Mouse (Mus musculus) ES-Bruce4 (cell line): ENCODE measurements around the gene Dao. TPM values are rescaled to one million over a fixed set of nuclear protein-coding genes. Genes with fewer than 3 reads are reported as not detected.

Source experiments
- H3K27ac ChIP-seq: 2 replicates; pipeline ENCODE4 v1.5.1; 2012; ENCODE audit warnings: low read length, inconsistent platforms; ENCODE audit not compliant: insufficient read depth
- H3K27me3 ChIP-seq: 2 replicates; pipeline ENCODE4 v1.6.1; 2012; ENCODE audit warnings: mild to moderate bottlenecking, low read length, inconsistent platforms; ENCODE audit not compliant: control insufficient read depth, poor library complexity, insufficient read depth, severe bottlenecking
- H3K36me3 ChIP-seq: 2 replicates; pipeline ENCODE4 v1.6.1; 2012; ENCODE audit warnings: inconsistent platforms, mild to moderate bottlenecking, low read length, moderate library complexity; ENCODE audit not compliant: control insufficient read depth, poor library complexity, insufficient read depth, severe bottlenecking
- H3K4me1 ChIP-seq: one replicate; pipeline ENCODE4 v1.8.1; 2011; ENCODE audit warnings: low read length; ENCODE audit not compliant: control insufficient read depth, insufficient read depth
- H3K4me3 ChIP-seq: 2 replicates; pipeline ENCODE4 v1.5.1; 2011; ENCODE audit warnings: low read depth, mild to moderate bottlenecking, low read length
- H3K9ac ChIP-seq: 2 replicates; pipeline ENCODE4 v1.6.1; 2012; ENCODE audit warnings: low read depth, mild to moderate bottlenecking, inconsistent platforms; ENCODE audit not compliant: poor library complexity, severe bottlenecking
- H3K9me3 ChIP-seq: replicated peaks from 2 replicates; pipeline ENCODE4 v1.6.1; 2012; ENCODE audit warnings: mild to moderate bottlenecking, low read length, inconsistent platforms; ENCODE audit not compliant: control insufficient read depth, poor library complexity, insufficient read depth, severe bottlenecking
- CTCF ChIP-seq: IDR thresholded peaks from one replicate; pipeline ENCODE4 v1.8.1; 2011; ENCODE audit warnings: low read depth, low read length
- EP300 ChIP-seq: IDR thresholded peaks from 2 replicates; pipeline ENCODE4 v1.6.1; 2011; ENCODE audit warnings: low read depth, low read length; ENCODE audit not compliant: insufficient read depth
- POLR2A ChIP-seq: IDR thresholded peaks from one replicate; pipeline ENCODE4 v1.8.1; 2011; ENCODE audit warnings: low read length; ENCODE audit not compliant: insufficient read depth
- polyA plus RNA-seq: library from polyadenylated mRNA; stranded (reverse); fragments of >200 nt; gene quantifications from 2 replicates; pipeline ENCODE4 v1.2.4, GENCODE M21; 2011; ENCODE audit warnings: low read depth; ENCODE audit not compliant: missing spikeins, insufficient read depth, insufficient read length

The Dao gene
- polyA plus RNA-seq, 1 experiment: not detected

DNA sequence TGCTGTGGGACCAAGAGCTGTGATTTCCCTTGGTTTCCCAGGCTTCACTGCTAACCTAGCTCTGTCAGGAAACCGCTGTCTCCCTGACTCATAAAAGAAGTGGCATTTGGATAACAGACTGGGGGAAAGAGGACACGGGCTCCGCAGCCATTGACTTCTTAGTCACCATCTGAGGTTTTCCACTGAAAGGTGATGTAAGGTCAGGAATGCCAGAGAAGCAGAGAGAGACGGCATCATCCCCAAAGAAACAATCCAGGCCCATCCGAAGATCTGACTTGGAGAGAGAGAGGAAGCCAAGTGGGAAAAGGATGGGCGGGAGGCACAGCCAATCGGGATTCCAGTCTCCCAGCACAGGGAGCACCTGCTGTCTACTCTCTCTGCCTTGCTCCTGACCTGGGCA lies 12.4 kb upstream of the Dao start:
- no peaks in the 10 kb centered on the region for H3K27me3 ChIP-seq
- H3K27ac ChIP-seq: no peak overlapping the region
- no peak for TF ChIP-seq CTCF
- no peak for TF ChIP-seq POLR2A
- no peak for TF ChIP-seq EP300
- H3K36me3 ChIP-seq: no peaks in the 10 kb centered on the region
- peaks cover 9% of the 10 kb centered on the region for H3K4me1 ChIP-seq
- no peaks in the 10 kb centered on the region for H3K9me3 ChIP-seq
- H3K4me3 ChIP-seq: no peak overlapping the region
- no peak overlapping the region for H3K9ac ChIP-seq

DNA sequence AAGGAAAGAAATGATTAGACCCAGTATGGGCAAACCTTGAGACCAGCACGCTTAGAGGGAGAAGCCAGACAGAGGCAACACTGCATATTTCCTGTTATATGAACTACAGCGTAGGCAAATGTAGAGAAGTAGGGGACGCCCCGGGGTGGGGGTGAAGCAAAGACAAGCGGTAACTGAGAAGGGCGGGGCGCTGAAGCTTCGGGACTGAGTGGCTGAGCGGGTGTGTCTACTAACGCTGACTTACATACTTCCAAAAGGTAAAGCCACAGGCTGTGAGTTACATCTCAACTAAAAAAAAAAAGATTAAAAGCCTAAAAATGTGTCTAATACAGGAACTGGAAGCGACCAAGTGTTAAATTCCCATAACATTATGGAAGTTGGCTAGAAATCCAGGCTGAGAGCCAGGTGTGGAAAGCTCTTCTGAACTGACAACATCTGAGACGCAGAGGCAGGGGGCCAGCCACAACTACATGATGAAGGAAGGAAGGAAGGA lies 11.1 kb upstream of the Dao start:
- peak overlapping the region; percentile 22; the same call in 1 of the 2 replicates for H3K27ac ChIP-seq
- H3K4me3 ChIP-seq: peak overlapping the region; percentile 72
- H3K36me3 ChIP-seq: no peaks in the 10 kb centered on the region
- TF ChIP-seq CTCF (no peak), EP300 (no peak), POLR2A (no peak)
- peaks cover 4% of the 10 kb centered on the region for H3K4me1 ChIP-seq
- no peaks in the 10 kb centered on the region for H3K27me3 ChIP-seq
- H3K9ac ChIP-seq: peak overlapping the region; percentile 81
- no peaks in the 10 kb centered on the region for H3K9me3 ChIP-seq

DNA sequence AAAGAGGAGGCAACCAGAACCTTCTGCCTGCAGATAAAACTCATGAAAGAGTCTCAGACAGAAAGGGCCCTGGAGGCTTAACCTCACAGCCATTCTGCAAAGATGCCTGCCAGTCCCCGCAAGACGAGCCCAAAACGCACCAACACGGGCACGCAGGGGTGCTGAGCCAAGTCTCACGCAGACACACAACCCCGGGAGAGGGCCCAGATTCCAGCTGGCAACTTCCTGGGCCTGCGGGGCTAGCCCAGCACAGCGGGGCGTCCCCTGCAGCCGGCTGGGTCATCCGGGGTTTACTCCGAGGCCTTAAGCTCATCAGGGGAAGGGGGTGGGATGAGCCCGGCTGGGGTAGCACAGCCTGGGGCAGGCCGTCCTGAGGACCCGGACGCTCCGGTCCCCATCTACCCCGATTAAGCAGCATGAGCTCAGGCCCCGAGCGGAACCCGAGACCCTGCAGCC lies 10.4 kb upstream of the Dao start:
- H3K4me1 ChIP-seq: peaks cover 4% of the 10 kb centered on the region

DNA sequence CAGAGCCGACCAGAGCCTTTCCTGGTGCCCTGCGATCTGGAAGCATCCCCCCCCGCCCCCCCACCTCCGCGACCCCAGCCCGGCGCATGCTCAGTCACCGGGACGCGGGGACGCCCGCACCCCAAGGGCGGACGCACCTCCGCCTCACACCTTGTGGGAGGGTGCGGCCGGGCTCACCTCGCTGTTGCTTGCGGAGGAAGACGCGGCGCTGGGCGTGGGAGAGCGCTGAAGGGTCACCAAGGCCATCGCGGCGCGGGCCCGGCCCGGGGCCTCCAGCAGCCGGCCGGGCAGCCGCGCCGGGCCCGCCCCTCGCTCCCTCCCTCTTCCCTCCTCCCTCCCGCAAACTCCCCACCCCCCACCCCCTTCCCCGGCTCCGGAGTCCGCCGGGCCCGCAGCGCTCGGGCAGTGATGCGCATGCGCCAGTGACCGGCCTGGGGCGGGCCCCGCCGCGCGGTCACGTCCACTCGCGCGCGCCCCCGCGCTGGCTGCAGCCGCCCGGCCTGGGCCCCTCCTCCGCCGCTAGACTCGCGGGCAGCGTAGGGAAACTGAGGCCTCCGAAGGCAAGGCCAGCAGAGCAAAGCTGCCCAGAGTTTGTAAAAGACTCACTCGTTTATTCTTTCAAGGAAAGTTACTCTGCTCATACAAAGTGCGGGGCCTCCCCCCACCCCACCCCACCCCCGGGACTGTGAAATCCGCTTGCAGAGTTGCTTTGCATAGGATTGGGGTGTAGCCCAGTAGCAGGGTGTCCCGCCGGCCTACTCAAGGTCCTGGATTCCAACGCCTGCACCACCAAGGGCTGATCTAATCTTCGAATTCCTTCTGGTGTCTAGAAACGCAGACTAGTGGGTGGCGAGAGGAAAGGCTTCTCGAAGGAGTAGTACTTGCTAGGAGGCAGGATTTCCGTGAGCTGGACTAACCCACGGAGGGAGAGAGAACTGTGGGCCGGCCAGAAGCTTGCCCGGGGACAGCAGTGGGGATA lies 9.7 kb upstream of the Dao start, which contains the start of gene Ssh1:
Ssh1 (minus strand) TSS at position 408 of the 979 bp plus-strand sequence.
- TF ChIP-seq EP300 (no peak), CTCF (no peak), POLR2A (no peak)
- peak within 1 kb of the TSS; percentile 81 for H3K9ac ChIP-seq
- peak within 1 kb of the TSS; percentile 22; the same call in 1 of the 2 replicates for H3K27ac ChIP-seq
- H3K27me3 ChIP-seq: no peaks in the 10 kb centered on the region
- peak within 1 kb of the TSS; percentile 72 for H3K4me3 ChIP-seq
- H3K36me3 ChIP-seq: no peaks in the 10 kb centered on the region
- peaks cover 4% of the 10 kb centered on the region for H3K4me1 ChIP-seq
- no peaks in the 10 kb centered on the region for H3K9me3 ChIP-seq

More for the DNA sequence above, 10.4 kb upstream of the Dao start:
- Histone ChIP-seq H3K36me3 (no peaks in the 10 kb centered on the region), H3K9me3 (no peaks in the 10 kb centered on the region), H3K27ac (peak overlapping the region; percentile 22; the same call in 1 of the 2 replicates), H3K27me3 (no peaks in the 10 kb centered on the region), H3K9ac (peak overlapping the region; percentile 81), H3K4me3 (peak overlapping the region; percentile 72)
- TF ChIP-seq CTCF (no peak), EP300 (0 out of 2 replicates have a peak, but pooled peaks have one; percentile 6)

- no peak overlapping the region for H3K9ac ChIP-seq
Measured at GRCm38 (mm10) chr5:113996458-113996857, 7.0 kb upstream of the Dao start.

GRCm38 (mm10) chr5:113999382-113999781 lies 4.1 kb upstream of the Dao start:
- Histone ChIP-seq H3K9me3 (no peaks in the 10 kb centered on the region), H3K27me3 (no peaks in the 10 kb centered on the region), H3K9ac (no peak overlapping the region), H3K27ac (no peak overlapping the region), H3K36me3 (no peaks in the 10 kb centered on the region), H3K4me3 (no peak overlapping the region), H3K4me1 (no peaks in the 10 kb centered on the region)
- no peak for TF ChIP-seq POLR2A
- no peak for TF ChIP-seq CTCF
- no peak for TF ChIP-seq EP300

More at GRCm38 (mm10) chr5:113996458-113996857, 7.0 kb upstream of the Dao start:
- Histone ChIP-seq H3K4me3 (no peak overlapping the region), H3K9me3 (no peaks in the 10 kb centered on the region), H3K4me1 (peaks cover 2% of the 10 kb centered on the region), H3K36me3 (no peaks in the 10 kb centered on the region), H3K27ac (no peak overlapping the region), H3K27me3 (no peaks in the 10 kb centered on the region)
- TF ChIP-seq POLR2A: no peak
